Mouse (Mus musculus): ENCODE results near the gene Barhl1. TPM values are rescaled to one million over a fixed set of nuclear protein-coding genes. Genes with fewer than 3 reads are reported as not detected.

Barhl1 gene
- total RNA-seq, 2 experiments from 2014 or later, result not detected

- DNase-seq (ENCODE audit: low spot score in 2 of 2), result no peak
- Histone ChIP-seq H3K4me3 (no peak overlapping the region), H3K27ac (no peak overlapping the region)
- no peak for TF ChIP-seq CTCF (conservative IDR thresholded peaks at IDR 0.05)
These were observed 1.3 kb upstream of the Barhl1 start for GRCm38 (mm10) chr2:28917518-28918361.

DNA sequence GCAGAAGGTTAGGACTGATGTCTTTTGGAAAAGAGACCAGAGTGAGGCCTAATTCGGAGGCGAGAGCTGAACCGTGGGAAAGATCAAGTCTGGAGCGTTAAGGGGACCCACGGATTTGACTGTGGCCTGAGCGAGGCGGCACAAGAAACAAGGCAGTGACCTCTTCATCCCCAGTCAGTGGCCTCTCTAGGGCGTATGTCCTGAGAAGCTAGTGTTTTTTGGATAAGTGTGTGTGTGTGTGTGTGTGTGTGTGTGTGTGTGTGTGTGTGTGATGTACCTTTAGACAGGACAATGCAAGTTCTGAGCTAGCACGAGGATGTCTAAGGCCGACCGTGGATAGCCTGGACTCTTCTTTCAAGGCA lies 669 bp upstream of the Barhl1 start:
- Histone ChIP-seq H3K4me3 (no peak overlapping the region), H3K27ac (no peak overlapping the region)
- no peak for TF ChIP-seq CTCF (conservative IDR thresholded peaks at IDR 0.05)
- DNase-seq (ENCODE audit: low spot score in 2 of 2), result no peak

DNA sequence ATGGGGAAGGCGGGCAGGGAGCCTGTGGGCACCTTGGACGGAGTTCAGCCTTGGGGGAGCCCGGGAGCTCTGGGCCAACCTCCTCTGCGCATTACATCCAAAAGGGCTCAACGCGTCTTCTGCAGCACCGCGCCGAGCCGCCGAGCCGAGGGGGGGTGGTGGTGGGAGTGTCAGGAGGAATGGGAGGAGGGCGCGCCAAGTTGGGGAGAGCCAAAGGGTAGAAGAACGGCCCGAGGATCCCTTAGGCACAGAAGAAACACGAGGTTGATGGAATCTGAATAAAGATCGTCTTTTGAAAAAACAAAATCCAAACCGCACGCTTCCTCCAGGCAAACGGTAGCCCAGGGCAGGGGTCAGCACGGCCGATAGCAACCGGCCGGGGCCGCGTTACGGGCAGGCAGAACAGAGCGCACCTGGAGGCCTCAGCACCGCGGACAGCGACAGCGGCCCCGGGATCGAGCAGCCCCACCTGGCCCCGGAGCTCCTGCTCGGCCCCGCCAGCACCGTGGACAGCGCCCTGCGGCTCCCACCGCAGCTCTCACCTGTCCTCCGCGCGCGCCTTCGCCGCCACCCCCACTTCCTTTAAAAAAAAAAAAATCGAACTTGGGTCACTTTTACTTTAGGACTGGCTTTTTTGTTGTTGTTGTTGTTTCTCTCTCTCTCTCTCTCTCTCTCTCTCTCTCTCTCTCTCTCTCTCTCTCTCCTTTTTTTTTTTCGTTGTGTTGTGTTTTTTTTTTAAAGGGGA lies 528 bp downstream of the Barhl1 start:
- no peak overlapping the region for H3K27ac ChIP-seq
- DNase-seq (ENCODE audit: low spot score in 2 of 2), result no peak
- no peak for TF ChIP-seq CTCF (conservative IDR thresholded peaks at IDR 0.05)
- H3K4me3 ChIP-seq, result no peak overlapping the region

GRCm38 (mm10) chr2:28915104-28915738 lies 1.2 kb downstream of the Barhl1 start:
- DNase-seq (ENCODE audit: low spot score in 2 of 2), result no peak
- TF ChIP-seq CTCF (conservative IDR thresholded peaks at IDR 0.05), result no peak
- H3K27ac ChIP-seq, result no peak overlapping the region
- no peak overlapping the region for H3K4me3 ChIP-seq

GRCm38 (mm10) chr2:28914121-28914520 lies 2.3 kb downstream of the Barhl1 start:
- Histone ChIP-seq H3K27ac (no peak overlapping the region), H3K4me3 (no peak overlapping the region)
- DNase-seq (ENCODE audit: low spot score in 2 of 2), result no peak
- no peak for TF ChIP-seq CTCF (conservative IDR thresholded peaks at IDR 0.05)

- DNase-seq (ENCODE audit: low spot score in 2 of 2), result no peak
- TF ChIP-seq CTCF (conservative IDR thresholded peaks at IDR 0.05), result no peak
- no peak overlapping the region for H3K27ac ChIP-seq
- H3K4me3 ChIP-seq, result no peak overlapping the region
These were observed 3.5 kb downstream of the Barhl1 start for GRCm38 (mm10) chr2:28912961-28913360.

GRCm38 (mm10) chr2:28912039-28912700 lies 4.3 kb downstream of the Barhl1 start:
- no peak for TF ChIP-seq CTCF (conservative IDR thresholded peaks at IDR 0.05)
- DNase-seq (ENCODE audit: low spot score in 2 of 2), result no peak
- Histone ChIP-seq H3K4me3 (no peak overlapping the region), H3K27ac (no peak overlapping the region)

DNA sequence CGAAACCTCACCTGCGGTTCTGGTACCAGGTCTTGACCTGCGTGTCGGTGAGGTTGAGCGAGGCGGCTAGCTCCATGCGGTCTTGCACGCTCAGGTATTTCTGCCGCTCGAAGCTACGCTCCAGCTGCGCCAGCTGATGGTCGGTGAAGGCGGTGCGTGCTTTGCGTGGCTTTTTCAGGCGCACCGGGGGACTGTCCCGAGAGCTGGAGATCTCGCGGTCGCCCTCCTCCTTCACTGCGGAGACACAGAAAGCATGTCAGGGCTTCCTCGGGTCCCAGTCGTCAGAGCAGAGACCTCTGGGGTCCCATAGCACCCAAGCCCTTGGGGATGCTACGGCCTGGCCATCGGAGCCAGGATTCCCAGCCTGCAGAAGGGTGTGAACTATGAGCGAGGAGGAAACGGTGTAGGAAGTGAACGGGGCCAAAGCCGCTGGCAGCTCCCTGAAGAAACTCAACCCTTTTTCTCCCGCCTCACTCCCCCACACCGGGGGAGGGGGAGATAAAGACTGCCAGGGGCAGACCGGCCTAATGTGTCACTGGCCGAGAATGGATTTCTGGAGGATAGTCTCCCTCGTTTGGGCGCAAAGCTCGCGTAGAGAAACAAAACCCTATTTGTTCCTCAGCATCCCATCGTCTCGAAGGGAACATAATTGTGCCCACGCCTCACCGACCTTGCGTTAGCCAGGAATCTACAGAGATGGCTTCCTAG lies 5.0 kb downstream of the Barhl1 start:
- TF ChIP-seq CTCF (conservative IDR thresholded peaks at IDR 0.05), result no peak
- no peak for DNase-seq (ENCODE audit: low spot score in 2 of 2)
- Histone ChIP-seq H3K4me3 (no peak overlapping the region), H3K27ac (no peak overlapping the region)

- H3K27ac ChIP-seq, result no peak overlapping the region
- H3K4me3 ChIP-seq, result no peak overlapping the region
- no peak for DNase-seq (ENCODE audit: low spot score in 2 of 2)
- no peak for TF ChIP-seq CTCF (conservative IDR thresholded peaks at IDR 0.05)
These were observed 5.6 kb downstream of the Barhl1 start for GRCm38 (mm10) chr2:28910877-28911276.

DNA sequence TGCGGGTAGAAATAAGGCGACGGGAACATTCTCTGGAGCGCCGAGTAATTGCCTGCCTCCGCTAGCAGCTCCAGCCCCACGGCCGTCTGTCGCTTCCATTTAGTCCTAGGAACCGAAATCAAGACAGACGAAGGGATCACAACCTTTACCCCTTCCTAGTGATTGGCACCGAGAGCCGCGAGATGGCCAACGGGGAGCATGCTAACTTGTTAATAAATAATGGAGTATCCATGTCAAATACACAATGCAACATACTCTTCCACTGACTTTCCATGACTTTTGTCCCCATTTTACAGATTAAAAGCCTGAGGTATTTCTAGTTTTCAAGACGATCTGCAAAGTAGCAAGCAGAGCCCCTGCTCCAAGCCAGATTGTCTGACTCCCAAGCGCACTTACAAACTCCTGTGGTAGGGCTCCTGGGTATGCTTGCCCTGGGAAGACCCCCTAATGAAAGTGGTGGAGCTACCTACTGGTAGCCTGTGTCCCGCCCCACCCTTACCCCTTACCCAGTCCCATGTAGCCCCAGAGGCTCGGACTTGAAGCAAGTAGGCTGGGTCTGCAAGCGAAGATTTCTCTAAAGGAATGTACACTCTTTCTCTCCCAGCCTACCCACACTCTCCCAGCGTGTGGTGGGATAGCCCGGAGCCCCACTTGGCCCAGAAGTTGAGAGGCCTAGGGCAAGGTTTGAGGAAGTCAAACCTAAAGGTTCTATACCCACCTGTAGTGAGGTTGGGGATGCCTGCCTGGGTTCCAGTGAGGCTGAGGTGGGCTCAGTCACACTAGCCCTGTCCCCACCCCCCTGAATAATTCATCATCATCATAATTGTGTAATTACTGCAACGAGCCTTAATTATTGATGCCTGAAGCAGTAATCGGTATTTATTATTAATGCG lies 6.4 kb downstream of the Barhl1 start:
- TF ChIP-seq CTCF (conservative IDR thresholded peaks at IDR 0.05), result no peak
- H3K4me3 ChIP-seq, result no peak overlapping the region
- no peak for DNase-seq (ENCODE audit: low spot score in 2 of 2)
- H3K27ac ChIP-seq, result no peak overlapping the region

- no peak for TF ChIP-seq CTCF (conservative IDR thresholded peaks at IDR 0.05)
- DNase-seq (ENCODE audit: low spot score in 2 of 2), result no peak
- Histone ChIP-seq H3K27ac (no peak overlapping the region), H3K4me3 (no peak overlapping the region)
These were observed 7.2 kb downstream of the Barhl1 start for GRCm38 (mm10) chr2:28909186-28909817.
